Mouse (Mus musculus) C2C12 (cell line): ENCODE measurements around the gene AC131692.1.

Experiments used
- CTCF ChIP-seq: IDR thresholded peaks from one replicate; pipeline ENCODE4 v1.5.1; 2011; ENCODE audit not compliant: control insufficient read depth, insufficient read depth, insufficient read length
- MAX ChIP-seq: IDR thresholded peaks from one replicate; pipeline ENCODE4 v1.6.1; 2011; ENCODE audit warnings: mild to moderate bottlenecking, control low read depth

DNA sequence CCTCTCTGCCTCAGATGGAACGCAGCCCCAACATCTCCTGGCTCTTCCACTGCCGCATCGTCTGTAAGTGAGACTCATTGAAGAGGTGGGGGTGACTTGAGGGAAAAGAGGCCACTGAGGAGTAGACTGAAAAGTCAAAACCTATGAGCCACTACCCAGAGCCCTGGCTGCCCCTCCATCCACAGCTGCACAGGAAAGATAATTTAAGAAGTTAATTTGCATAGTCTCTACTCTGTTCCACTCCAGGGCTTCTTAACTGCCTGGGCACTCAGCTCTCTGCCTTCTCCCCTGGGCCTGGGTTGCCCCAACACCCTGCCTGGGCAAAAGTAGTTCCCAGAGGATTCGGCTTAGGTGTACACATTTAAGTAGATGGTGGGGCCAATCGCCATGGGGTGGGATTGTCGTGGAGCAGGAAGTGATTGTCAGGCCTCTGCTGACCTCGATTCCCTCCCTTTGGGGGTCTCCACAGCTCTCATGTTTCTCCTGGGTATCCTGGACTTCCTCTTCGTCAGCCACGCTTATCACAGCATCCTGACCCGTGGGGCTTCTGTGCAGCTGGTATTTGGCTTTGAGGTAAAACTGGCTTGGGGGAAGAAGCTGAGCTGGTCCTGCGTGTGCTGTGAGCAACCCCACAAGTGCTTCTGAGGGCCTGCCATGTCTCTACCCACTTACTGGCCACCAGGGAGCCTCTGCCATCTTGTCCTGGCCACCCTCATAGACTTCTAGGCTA, 45.4 kb upstream of the AC131692.1 start:
- TF ChIP-seq CTCF (no peak), MAX (no peak)
